Mouse (Mus musculus): Measurements from ENCODE around the gene Gpr15.

DNA sequence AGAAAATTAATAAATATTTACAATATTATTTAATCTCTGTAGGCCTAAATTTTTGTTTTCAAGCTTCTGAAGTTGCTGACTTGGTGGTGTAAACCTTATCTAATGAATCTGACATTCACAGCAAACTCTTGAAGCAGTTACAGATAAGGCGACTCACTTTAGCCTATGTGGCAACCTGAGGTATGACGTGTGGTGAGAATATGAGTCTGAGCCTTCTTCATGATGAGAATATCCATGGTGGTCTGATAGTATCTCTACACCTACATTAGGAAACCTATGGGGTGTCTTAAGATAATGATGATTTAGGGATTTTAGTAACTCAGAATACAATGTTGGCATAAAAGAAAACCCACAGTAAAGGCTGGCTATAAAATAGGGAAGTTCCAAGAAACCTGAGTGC is 3.4 kb upstream of the Gpr15 start:
- TF ChIP-seq CTCF (IDR thresholded peaks at IDR 0.05; ENCODE audit: low read depth, low read length) (no peak), POLR2A (IDR thresholded peaks at IDR 0.05; ENCODE audit: insufficient read depth, low read length) (no peak), EP300 (IDR thresholded peaks at IDR 0.05; ENCODE audit: insufficient read depth, low read depth, low read length) (no peak)

Measured in ES-Bruce4 (cell line).